Mouse (Mus musculus) liver, embryonic 16.5 days (tissue): Measurements from ENCODE around the gene Anp32a. TPM values are rescaled to one million over a fixed set of nuclear protein-coding genes. Genes with fewer than 3 reads are reported as not detected.

Experiments
- ATAC-seq: fragments of 200-750 bp; cut with Nextera tagmentation; 2 replicates; pipeline ENCODE4 v1.8.0; 2017; ENCODE audit warnings: low read depth, mild to moderate bottlenecking, moderate number of reproducible peaks, moderate library complexity
- H3K27ac ChIP-seq: fragments of 300-500 bp; sonication (generic); 2 replicates; pipeline ENCODE4 v1.5.1; 2014; ENCODE audit warnings: mild to moderate bottlenecking, low read length
- H3K27me3 ChIP-seq: fragments of 300-500 bp; sonication (generic); 2 replicates; pipeline ENCODE4 v1.6.1; 2014; ENCODE audit warnings: low read depth, low read length, mixed read lengths; ENCODE audit not compliant: control insufficient read depth, insufficient read depth
- H3K36me3 ChIP-seq: fragments of 300-500 bp; sonication (generic); 2 replicates; pipeline ENCODE4 v1.6.1; 2014; ENCODE audit warnings: mild to moderate bottlenecking; ENCODE audit not compliant: control insufficient read depth, insufficient read depth
- H3K4me1 ChIP-seq: fragments of 300-500 bp; sonication (generic); 2 replicates; pipeline ENCODE4 v1.6.1; 2014; ENCODE audit warnings: low read depth, low read length, mixed read lengths; ENCODE audit not compliant: control insufficient read depth
- H3K4me2 ChIP-seq: fragments of 300-500 bp; sonication (generic); 2 replicates; pipeline ENCODE4 v1.6.1; 2014; ENCODE audit warnings: low read depth, low read length, mixed read lengths
- H3K4me3 ChIP-seq: fragments of 300-500 bp; sonication (generic); 2 replicates; pipeline ENCODE4 v1.5.1; 2014; ENCODE audit warnings: low read depth, mild to moderate bottlenecking, low read length
- H3K9ac ChIP-seq: fragments of 300-500 bp; sonication (generic); 2 replicates; pipeline ENCODE4 v1.6.1; 2014; ENCODE audit warnings: low read depth, low read length
- H3K9me3 ChIP-seq: fragments of 300-500 bp; sonication (generic); replicated peaks from 2 replicates; pipeline ENCODE4 v1.6.1; 2016; ENCODE audit warnings: low read length; ENCODE audit not compliant: control insufficient read depth
- WGBS: fragments of 180-500 bp; shearing (Covaris S2); extraction: QIAGEN DNeasy Blood & Tissue Kit; methylation state at CpG from one replicate; pipeline ENCODE4 v1.1.7; 2014; ENCODE audit not compliant: insufficient replicate concordance; 5-methylcytosine and 5-hydroxymethylcytosine counted together
- polyA plus RNA-seq: library from polyadenylated mRNA; unstranded; fragments of >200 nt; fragmentation: Nextera tagmentation; extraction: Ambion mirVana; gene quantifications from 2 replicates; pipeline ENCODE4 v1.2.1, GENCODE M21; 2015

Gene Anp32a
- polyA plus RNA-seq, 1 experiment from 2014 or later: 54.2 TPM

DNA sequence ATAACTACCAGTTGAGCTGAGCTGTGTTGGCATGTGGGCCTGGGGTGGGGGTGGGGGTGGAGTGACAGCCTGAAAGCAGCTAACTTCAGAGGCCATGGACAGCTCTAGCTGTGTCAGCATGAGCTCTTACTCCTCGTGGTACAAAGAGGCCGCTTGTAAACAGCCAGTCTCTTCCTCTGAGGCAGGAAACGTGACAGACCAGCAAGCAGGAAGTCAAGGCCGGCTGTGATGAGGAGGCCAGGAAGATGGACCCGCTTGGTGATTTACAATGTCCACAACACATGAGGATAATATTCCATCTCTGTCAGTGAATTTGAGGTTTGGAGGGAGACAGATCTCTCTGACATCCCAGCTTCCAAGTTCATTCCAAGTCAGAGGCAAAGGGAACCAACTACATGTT, 84.2 kb downstream of the Anp32a start:
- H3K27ac ChIP-seq: no peak overlapping the region
- 34% methylated on average over 5 of the region's 5 CpGs for WGBS
- H3K27me3 ChIP-seq: no peaks in the 10 kb centered on the region
- H3K36me3 ChIP-seq: no peaks in the 10 kb centered on the region
- H3K4me1 ChIP-seq: peaks cover 10% of the 10 kb centered on the region
- no peak overlapping the region for H3K9ac ChIP-seq
- H3K4me3 ChIP-seq: no peak overlapping the region
- no peak overlapping the region for H3K4me2 ChIP-seq
- H3K9me3 ChIP-seq: no peaks in the 10 kb centered on the region
- ATAC-seq: peak; percentile 23; the same call in 1 of the 2 replicates

GRCm38 (mm10) chr9:62426021-62426420, 84.9 kb downstream of the Anp32a start:
- H3K9me3 ChIP-seq: no peaks in the 10 kb centered on the region
- H3K4me2 ChIP-seq: no peak overlapping the region
- H3K4me3 ChIP-seq: no peak overlapping the region
- no peaks in the 10 kb centered on the region for H3K27me3 ChIP-seq
- H3K9ac ChIP-seq: no peak overlapping the region
- no peak overlapping the region for H3K27ac ChIP-seq
- no peaks in the 10 kb centered on the region for H3K36me3 ChIP-seq
- peaks cover 4% of the 10 kb centered on the region for H3K4me1 ChIP-seq
- ATAC-seq: no peak
- WGBS: 81% methylated on average over 19 of the region's 19 CpGs

DNA sequence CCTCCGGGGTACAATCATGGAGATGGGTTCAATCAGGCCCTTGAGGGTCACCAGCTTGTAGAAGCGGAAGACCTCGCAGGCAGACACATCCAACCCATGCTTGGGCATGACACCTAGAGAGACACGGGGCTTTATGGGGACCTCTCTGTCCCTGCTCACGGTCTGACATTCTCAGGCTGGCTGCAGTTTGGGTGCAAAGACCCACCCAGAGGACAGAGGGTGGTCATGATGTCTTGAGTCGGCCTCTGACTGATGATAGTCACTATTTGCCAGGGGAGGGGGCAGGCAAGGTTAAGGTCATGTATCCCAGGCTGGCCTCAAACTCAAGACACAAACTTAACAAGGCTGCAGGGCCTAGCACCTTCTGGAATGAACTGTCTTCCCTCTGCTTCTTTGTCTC, 85.4 kb downstream of the Anp32a start:
- 67% methylated on average over 6 of the region's 6 CpGs for WGBS
- H3K36me3 ChIP-seq: no peaks in the 10 kb centered on the region

GRCm38 (mm10) chr9:62427010-62427409, 85.9 kb downstream of the Anp32a start:
- H3K27me3 ChIP-seq: no peaks in the 10 kb centered on the region
- H3K4me3 ChIP-seq: no peak overlapping the region
- no peaks in the 10 kb centered on the region for H3K9me3 ChIP-seq
- no peaks in the 10 kb centered on the region for H3K4me1 ChIP-seq
- no peak overlapping the region for H3K9ac ChIP-seq
- 55% methylated on average over 8 of the region's 8 CpGs for WGBS
- no peaks in the 10 kb centered on the region for H3K36me3 ChIP-seq
- no peak for ATAC-seq
- no peak overlapping the region for H3K4me2 ChIP-seq
- no peak overlapping the region for H3K27ac ChIP-seq

More for the DNA sequence above, 85.4 kb downstream of the Anp32a start:
- Histone ChIP-seq H3K9ac (no peak overlapping the region), H3K4me2 (no peak overlapping the region), H3K27me3 (no peaks in the 10 kb centered on the region), H3K9me3 (no peaks in the 10 kb centered on the region), H3K4me3 (no peak overlapping the region), H3K27ac (no peak overlapping the region), H3K4me1 (peaks cover under 1% of the 10 kb centered on the region; the same call in 1 of the 2 replicates)
- no peak for ATAC-seq

Other genes starting within 250 kb of the Anp32a start
- gene Glce, start 218.6 kb upstream of the Anp32a start, polyA plus RNA-seq: 5.8 and 6.0 TPM in 2 replicates
- not detected in 2 replicates for gene Spesp1, start 59.1 kb upstream of the Anp32a start, polyA plus RNA-seq
- gene Coro2b, start 195.8 kb downstream of the Anp32a start, polyA plus RNA-seq: 1.4 and 1.9 TPM in 2 replicates